Mouse (Mus musculus) brain, embryonic 14.5 days (tissue): ENCODE data around the gene P2ry10.

ENCODE experiments used
- CTCF ChIP-seq: fragments of 200-500 bp; IDR thresholded peaks from 2 replicates; pipeline ENCODE4 v1.5.1; 2012; ENCODE audit warnings: inconsistent platforms, mild to moderate bottlenecking, moderate library complexity, borderline replicate concordance; ENCODE audit not compliant: insufficient read depth, insufficient read length; ENCODE audit errors: extremely low read depth
- POLR2A ChIP-seq: fragments of 200-500 bp; IDR thresholded peaks from 2 replicates; pipeline ENCODE4 v1.6.1; 2012; ENCODE audit warnings: mild to moderate bottlenecking, inconsistent platforms, borderline replicate concordance; ENCODE audit not compliant: poor library complexity, insufficient read depth, insufficient read length, severe bottlenecking; ENCODE audit errors: extremely low read depth

GRCm38 (mm10) chrX:107143930-107144329 lies 55.6 kb downstream of the P2ry10 start:
- no peak for TF ChIP-seq CTCF
- no peak for TF ChIP-seq POLR2A
